Mouse (Mus musculus) Muller cell, postnatal 12 days (primary cell): ENCODE measurements around the gene Kcna3.

Experiments
- DNase-seq: peaks from one replicate; pipeline ENCODE4 v3.0.0-alpha.2; 2015; ENCODE audit errors: inconsistent ontology term

The Kcna3 gene

DNA sequence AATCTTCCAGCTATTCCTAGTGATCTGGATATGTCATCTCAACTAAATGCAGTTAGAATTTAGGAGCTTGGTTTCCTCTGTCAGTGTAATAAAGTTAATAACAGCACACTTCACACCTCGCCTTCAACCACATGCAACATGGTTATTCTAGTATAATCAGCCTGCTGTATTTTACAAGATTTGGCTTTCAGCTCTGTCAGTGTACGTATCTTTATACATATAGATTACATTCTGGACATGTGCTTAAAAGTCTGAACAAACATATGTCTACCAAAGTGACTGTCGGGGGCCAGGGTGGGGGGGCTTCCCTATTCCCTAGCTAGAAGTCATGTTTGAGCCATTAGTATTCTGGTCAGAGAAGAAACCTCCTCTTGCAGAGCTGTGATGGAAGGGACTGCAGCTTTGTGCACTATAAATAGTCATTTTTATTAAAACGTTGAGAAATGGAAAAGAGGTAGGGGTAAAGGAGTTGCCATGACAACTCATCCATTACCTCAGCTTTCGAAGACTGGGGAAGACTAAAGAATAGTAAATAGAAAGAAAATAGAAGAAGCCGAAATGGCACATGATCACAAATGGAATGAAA is 29.6 kb downstream of the Kcna3 start:
- no peak for DNase-seq

DNA sequence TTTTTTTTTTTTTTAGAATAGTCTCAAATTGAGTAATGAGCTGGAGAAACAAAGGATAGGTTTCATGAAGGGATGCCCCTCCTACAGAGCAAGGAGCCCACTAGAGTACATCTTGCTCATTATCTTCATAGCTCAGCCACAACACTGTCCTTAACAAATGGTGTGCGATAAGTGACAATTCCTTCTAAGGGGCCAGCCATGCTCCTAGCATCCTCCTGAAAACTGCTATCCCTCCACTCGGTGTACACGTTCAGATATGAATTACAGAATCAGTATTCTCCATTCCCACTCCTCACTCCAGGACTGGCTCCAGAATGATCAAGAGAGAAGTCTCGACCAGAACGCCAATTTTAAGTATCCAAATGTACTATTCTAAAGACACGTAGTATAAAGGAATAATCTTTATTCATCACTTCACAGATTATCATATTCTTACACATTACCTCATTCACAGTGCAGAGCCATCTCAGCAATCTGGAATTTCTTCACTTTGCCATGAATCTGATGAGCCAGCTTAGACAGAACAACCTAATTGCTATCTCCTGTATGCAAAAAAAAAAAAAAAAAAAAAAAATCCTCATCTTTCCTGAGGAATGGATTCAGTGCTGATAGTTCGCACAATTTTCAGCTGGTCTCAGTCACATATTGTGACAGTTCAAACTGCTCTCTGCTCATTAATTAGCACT is 30.3 kb downstream of the Kcna3 start:
- no peak for DNase-seq

DNA sequence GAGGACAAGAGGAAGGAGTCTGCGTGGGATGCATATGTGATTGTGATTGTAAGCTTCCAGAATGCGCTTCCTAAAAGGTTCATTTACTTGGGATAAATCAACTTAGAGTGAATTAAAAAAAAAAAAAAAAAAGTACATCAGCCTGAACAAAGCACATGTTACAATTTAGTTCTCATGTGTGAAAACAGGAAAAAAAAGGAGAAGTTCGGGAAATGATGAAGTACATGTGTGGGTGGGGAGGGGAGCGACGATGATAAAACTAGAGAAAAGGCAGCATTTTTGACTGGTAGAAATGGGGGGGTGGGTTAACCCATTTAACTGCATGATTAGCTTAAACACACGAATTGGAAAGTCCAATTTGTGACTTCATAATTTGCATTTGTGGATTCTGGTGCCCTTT is 31.3 kb downstream of the Kcna3 start:
- no peak for DNase-seq

DNA sequence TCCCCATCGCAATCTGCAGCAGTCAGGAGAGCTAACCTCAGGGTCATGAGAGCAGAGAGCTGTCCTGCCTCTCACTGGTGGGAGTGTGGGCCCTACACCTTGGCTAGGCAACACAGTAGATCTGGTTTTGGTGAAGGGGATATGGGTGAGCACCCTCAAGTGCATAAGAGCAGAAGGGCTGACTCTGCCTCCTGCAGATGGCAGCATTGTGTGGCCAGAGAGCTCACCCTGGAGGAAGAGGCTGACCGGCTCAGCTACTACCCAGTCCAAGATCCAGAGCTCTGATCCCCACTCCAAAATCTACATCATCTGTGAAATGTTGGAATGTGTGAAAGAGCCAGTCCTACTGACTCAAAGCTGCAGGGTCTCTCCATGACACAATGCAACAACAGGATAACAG is 37.9 kb downstream of the Kcna3 start:
- no peak for DNase-seq

DNA sequence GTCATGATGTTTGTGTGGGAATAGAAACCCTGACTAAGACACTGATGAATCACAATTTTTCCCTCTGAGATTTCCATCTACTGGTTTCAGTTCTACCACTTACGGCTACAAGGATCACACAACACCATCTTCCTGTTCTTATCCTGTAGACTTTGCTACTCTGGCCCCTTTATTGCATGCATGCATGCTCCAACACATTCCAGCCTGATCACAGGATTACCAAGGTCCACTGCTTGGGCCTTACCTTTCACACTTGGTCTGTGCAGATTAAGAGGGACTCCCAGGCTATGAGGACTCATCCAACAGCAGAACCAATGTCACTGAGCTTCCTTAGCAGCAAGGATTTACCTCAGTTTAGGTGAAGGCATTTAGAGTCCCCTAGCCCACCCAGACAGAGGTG is 39.7 kb downstream of the Kcna3 start:
- no peak for DNase-seq

DNA sequence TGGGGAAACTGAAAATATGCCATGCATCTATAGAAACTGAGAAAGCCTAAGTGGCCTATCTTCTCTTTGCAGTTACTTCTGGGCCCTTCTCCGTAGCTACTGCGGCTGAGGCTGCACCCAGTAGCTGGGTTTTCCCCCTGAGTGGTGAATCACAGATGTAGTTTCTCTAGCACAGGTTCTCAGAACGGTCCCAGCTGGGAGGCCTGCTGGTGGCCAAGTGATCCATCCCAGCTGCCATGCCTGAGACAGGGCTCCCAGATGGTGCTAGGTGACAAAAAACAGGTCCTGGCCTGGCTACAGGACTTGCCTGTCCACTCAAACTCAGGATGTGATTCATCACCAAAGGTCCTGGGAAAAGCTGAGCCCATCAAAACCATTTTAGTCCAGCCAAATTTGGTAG is 40.7 kb downstream of the Kcna3 start:
- DNase-seq, result no peak

DNA sequence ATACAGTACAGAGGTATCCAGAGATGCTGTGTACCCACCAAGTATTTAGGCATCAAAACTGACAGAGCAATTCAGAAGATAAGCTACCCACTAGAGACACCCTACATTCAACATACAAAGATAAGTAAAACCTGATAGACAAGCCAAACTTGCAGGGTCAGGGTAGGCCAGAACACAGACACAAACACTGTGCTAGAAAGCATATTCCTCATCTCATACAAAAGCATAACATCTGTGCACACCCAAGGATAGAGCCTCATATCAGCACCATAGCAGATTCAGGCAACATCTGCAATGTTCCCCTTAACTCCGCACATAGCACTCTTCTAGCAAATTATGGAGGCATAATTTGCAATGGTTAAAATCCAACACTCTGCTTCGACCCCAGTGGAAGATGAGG is 41.1 kb downstream of the Kcna3 start:
- DNase-seq, result no peak

DNA sequence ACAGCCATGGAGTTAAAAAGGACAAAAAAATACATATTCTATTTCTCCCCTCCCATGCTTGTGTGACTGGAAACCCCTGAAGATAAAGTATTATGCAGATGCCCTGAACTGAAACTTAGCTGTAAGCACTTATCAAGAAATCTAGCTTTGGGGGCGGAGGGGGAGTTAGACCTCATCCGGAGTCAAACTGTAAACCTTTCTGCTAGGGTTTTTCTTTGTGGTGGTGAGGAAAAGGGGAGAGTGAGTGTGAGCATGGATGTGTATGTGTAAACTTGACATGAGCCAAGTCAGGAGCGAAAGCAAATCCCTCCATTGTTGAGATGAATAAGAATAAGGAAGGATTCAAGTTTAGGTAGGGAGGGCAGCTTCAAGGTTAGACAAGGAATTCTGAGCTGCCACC is 44.8 kb downstream of the Kcna3 start:
- no peak for DNase-seq

DNA sequence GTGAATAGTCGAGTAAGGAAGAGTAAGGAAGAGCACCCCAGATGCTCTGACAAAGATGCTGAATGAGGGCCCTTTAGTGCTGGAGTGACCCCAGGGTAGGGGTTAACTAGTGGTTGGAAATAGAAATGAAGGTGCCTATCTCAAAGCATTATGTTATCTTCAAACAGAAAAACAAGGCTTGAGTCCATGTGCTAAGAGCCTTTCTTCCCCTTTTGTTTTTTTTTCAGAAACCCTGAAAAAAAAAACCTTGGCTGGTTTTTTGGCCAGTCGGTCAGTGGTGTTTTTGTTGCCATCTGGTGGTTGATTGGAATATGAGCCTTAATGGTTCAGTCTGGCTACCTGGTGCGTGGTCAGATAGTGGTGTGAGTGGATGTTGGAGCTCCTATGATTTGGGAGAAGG is 45.3 kb downstream of the Kcna3 start:
- DNase-seq, result no peak

DNA sequence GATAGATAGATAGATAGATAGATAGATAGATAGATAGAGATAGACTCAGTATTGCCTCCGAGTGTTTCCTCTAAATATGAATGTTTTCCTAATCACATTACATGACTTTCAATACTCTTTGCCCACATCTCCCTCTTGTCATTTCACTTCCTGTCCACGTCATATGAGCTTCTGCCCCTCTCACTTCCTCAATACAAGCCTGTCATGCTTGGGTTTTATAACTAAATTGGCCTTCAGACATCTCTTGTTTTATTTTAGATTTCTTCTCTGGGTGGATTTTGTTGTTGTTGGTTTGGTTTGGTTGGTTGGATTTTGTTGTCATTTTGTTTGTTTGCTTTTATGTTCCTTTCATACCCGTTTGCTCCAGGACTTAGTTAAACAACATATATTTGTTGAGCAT is 48.6 kb downstream of the Kcna3 start:
- DNase-seq, result no peak

DNA sequence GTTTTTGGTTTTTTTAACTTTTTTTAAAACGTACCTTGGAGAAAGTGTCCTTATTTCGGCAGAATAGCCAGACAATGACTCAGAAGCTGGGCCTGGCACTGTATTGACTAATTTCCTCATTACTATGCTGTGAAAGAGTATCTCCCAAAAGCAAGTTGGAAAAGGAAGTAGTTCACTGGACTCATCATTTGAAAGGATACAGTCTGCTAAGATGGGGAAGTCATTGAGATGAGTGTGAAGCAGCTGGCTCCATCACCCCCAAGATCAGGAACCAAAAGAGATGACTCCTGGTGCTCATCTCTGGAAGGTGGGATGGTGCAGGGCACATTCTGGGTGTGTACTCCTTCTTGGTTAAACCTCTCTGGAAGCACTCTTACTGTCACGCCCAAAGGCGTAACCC is 51.4 kb downstream of the Kcna3 start:
- no peak for DNase-seq
